Mouse (Mus musculus): ENCODE data around the gene Cacna1c.
"Not testable (repeated sequence)": the region's sequence is repeated elsewhere in the genome, so short reads cannot be mapped to it uniquely, and the experiment has no call there.

The Cacna1c gene

DNA sequence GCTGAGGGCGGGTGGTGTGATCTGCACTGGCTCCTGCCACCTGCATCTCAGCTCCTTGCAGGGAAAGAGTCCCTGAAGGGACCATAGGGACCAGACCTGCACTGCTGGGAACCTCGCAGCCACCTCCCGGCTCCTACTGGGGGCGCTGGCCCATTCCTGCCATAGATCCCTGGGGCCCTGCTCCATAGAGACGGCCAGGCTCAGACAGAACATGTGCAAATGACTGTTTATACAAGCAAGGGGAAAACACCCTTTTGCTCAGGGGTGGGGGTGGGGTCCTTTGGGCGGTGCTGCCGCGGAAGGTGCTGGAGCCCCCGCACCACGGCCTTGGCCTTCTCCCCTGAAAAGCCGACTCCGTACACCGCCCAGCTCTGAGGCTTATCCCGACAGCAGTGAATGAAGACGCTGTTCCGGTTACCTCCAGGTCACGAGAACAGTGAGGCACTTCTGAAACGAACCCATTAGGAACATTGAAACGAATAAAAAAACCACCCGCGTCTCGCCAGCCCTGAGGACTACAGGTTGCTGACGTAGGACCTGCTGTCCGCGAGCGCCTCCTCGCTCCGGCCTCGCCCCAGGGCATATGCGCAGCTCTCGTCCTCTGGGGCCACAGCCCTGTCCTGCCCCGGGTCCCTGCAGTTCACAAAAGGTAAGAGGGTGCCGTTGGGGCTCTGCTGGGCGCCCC, 602.7 kb downstream of the Cacna1c start:
- DNase-seq (ENCODE audit: low spot score): peak; percentile 60

GRCm38 (mm10) chr6:118592662-118593376, 603.4 kb downstream of the Cacna1c start:
- DNase-seq (ENCODE audit: low spot score): peak; percentile 12

- not testable (repeated sequence) for DNase-seq (ENCODE audit: low spot score)
Observed at GRCm38 (mm10) chr6:118578741-118579140, 617.5 kb downstream of the Cacna1c start.

GRCm38 (mm10) chr6:118574351-118574750, 621.9 kb downstream of the Cacna1c start:
- DNase-seq (ENCODE audit: low spot score): no peak

DNA sequence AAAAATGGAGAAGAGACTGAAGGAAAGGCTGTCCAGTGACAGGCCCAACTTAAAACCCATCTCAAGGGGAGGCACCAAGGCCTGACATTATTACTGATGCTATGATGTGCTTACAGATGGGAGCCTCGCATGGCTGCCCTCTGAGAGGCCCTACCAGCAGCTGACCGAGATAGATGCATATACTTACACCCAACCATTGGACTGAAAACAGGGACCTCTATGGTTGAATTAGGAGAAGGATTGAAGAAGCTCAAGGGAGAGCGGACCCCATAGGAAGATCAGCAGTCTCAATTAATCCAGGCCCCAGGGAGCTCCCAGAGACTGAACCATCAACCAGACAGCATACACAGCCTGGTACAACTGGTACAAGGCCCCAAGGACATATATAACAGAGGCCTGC, 628.4 kb downstream of the Cacna1c start:
- no peak for DNase-seq (ENCODE audit: low spot score)

- peak; percentile 96 for DNase-seq (ENCODE audit: low spot score)
Observed at GRCm38 (mm10) chr6:118561745-118562609, 634.2 kb downstream of the Cacna1c start, which contains the start of gene Ankrd26. Gene Ankrd26, minus strand, starts transcription at chr6:118562226.

DNA sequence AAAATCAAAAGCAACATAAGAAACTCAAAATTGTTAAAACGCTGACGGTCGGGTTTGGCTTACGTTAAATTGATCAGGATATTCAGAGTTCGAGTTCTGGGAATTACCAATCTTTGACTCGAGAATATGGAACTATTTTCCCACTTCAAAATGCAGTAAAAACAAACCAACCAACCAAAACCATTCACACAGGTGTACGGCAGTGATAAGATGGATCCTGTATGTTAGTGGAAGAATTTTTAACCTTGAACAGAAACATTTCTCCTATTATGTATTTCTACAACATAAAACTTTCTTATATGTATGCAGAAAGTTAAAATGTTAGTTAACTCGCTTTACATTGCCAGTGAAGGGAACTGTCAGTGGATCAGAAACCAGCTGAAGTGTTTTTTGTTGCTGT, 635.0 kb downstream of the Cacna1c start:
- no peak for DNase-seq (ENCODE audit: low spot score)

GRCm38 (mm10) chr6:118538627-118539026, 657.6 kb downstream of the Cacna1c start:
- DNase-seq (ENCODE audit: low spot score): no peak

All from retina, embryonic 14.5 days (tissue).